8 mouse cellular contexts compared by ENCODE assay signal in the genomic region with DNA sequence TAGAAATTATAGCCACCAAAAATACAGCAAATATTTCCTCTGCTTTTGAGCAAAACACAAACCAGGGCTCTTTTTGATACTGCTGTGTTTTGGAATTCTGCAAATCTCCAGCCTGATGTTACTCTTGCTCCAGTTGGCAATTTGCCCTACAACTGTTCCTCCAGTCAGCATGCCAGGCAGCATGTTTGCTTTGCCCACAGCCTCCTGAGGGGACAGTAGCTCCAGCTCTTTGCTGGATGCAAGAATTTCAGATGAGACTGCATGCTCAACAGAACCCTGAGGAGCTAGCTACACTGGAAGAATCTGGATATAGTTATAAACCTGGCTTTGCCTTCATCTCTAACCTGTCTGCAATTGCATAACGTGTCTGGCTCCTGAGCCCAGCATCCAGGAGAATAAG.
DNase-seq lines count a peak whose midpoint lies in the region; ATAC-seq and TF ChIP-seq lines count a peak whose summit lies in the region.

No protein-coding gene starts in this region.

- no peak overlapping the region for H3K4me3 ChIP-seq in hindbrain, postnatal 0 days (ENCODE audit: low read length)
- no peak overlapping the region for H3K4me3 ChIP-seq in hindbrain, embryonic 10.5 days

- H3K4me2 ChIP-seq in hindbrain, postnatal 0 days (ENCODE audit: low read depth, low read length): no peak overlapping the region

- H3K36me3 ChIP-seq in hindbrain, postnatal 0 days (ENCODE audit: insufficient read depth, low read length): no peaks in the 10 kb centered on the region
- H3K36me3 ChIP-seq in hindbrain, embryonic 10.5 days: no peaks in the 10 kb centered on the region

- no peak overlapping the region for H3K9ac ChIP-seq in hindbrain, postnatal 0 days (replicated peaks; ENCODE audit: low read length)

- 0 out of 2 replicates have a peak, but pooled peaks have one; percentile 14 for TF ChIP-seq CTCF in hindbrain, postnatal 0 days (IDR thresholded peaks at IDR 0.05; ENCODE audit: low read depth)

- no peaks in the 10 kb centered on the region for H3K27me3 ChIP-seq in hindbrain, postnatal 0 days (ENCODE audit: insufficient read depth, low read length)
- no peaks in the 10 kb centered on the region for H3K27me3 ChIP-seq in hindbrain, embryonic 10.5 days (ENCODE audit: insufficient read depth, poor library complexity, severe bottlenecking)

- H3K27ac ChIP-seq in hindbrain, postnatal 0 days: no peak overlapping the region
- no peak overlapping the region for H3K27ac ChIP-seq in hindbrain, embryonic 10.5 days

- peaks cover 9% of the 10 kb centered on the region for H3K4me1 ChIP-seq in hindbrain, postnatal 0 days (ENCODE audit: insufficient read depth, low read length)
- 0 out of 2 replicates have a peak, but pooled peaks cover 3% of the 10 kb centered on the region for H3K4me1 ChIP-seq in hindbrain, embryonic 10.5 days (replicated peaks)

- no peaks in the 10 kb centered on the region for H3K9me3 ChIP-seq in hindbrain, postnatal 0 days (ENCODE audit: low read length)
- no peaks in the 10 kb centered on the region for H3K9me3 ChIP-seq in hindbrain, embryonic 10.5 days

- DNase-seq in adrenal gland, adult 2 months: peak; percentile 11
- DNase-seq in adrenal gland, adult 18-20 months (ENCODE audit: low spot score in 2 of 2): no peak
- DNase-seq in hindbrain, postnatal 0 days (ENCODE audit: low spot score): peak; percentile 79
- no peak for DNase-seq in hindbrain, embryonic 10.5 days (ENCODE audit: low spot score)
- DNase-seq in right cerebral cortex, postnatal 10 days (ENCODE audit: low spot score in 2 of 2): peak; percentile 37 to 39
- no peak for DNase-seq in right cerebral cortex, postnatal 4 days
- peak; percentile 17 for DNase-seq in skeletal muscle tissue, adult 2 months (ENCODE audit: low read depth, low spot score)
- no peak for DNase-seq in spleen, postnatal 10 days (ENCODE audit: low spot score in 2 of 2)

- peak; percentile 41 for ATAC-seq in hindbrain, postnatal 0 days

- 36% methylated on average over 1 of the region's 1 CpGs for WGBS in hindbrain, postnatal 0 days
- WGBS in hindbrain, embryonic 10.5 days: 77% methylated on average over 1 of the region's 1 CpGs

Comparison
In these comparisons a context has a peak if more than half of its experiments do, and no peak if none do; other contexts are left out.
1. DNase-seq: peak in adrenal gland, adult 2 months (single experiment), hindbrain, postnatal 0 days (single experiment), right cerebral cortex, postnatal 10 days (2 of 2) and skeletal muscle tissue, adult 2 months (single experiment); none in adrenal gland, adult 18-20 months (0 of 2), hindbrain, embryonic 10.5 days (single experiment), right cerebral cortex, postnatal 4 days (single experiment) and spleen, postnatal 10 days (0 of 2).